Mouse (Mus musculus) mesoderm, embryonic 11.5 days (tissue): ENCODE measurements at regions not wholly inside any gene's neighbourhood (a gene's known extent, or its start where the extent isn't known, plus 50 kb on each side); places are given as distances from the start of the nearest gene placed in this dataset.

Experiments
- DNase-seq: peaks from one replicate; pipeline ENCODE4 v3.0.0-alpha.2; 2012; ENCODE audit warnings: low read depth, low spot score

- DNase-seq: peak; percentile 58
These were observed 75.7 kb upstream of the Zfp618 start for GRCm38 (mm10) chr4:62889708-62890107.

- DNase-seq: peak; percentile 32
These were observed 74.5 kb upstream of the Zfp618 start for GRCm38 (mm10) chr4:62890588-62891580.

GRCm38 (mm10) chr4:62912891-62913290 is 52.5 kb upstream of the Zfp618 start:
- DNase-seq: no peak
